Comparison of ENCODE assay signal across 8 mouse cellular contexts in the genomic region with DNA sequence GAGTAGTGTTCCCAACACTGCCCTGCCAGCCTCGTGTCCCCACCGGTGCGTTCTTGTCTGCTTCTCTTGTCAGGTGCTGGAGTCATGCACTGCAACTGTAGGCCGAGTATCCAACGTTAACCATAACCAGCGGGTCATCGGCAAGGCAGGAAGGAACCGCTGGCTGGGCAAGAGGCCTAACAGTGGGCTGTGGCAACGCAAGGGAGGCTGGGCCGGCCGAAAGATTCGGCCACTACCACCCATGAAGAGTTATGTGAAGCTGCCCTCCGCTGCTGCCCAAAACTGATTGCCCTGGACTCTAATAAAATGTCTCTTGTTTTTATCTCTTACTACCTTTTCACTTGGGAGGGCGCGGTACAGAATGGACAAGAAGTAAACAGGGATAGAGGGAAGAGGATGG. TPM values are rescaled to one million over a fixed set of nuclear protein-coding genes. Genes with fewer than 3 reads are reported as not detected.
A peak's percentile ranks its signal among the peaks of the same experiment; 100 is the strongest.
DNase-seq lines count a peak whose midpoint lies in the region; ATAC-seq and TF ChIP-seq lines count a peak whose summit lies in the region.

No protein-coding gene starts in this region.

- no peak for ATAC-seq in hindbrain, embryonic 12.5 days (ENCODE audit: low FRiP score)
- no peak for ATAC-seq in midbrain, embryonic 11.5 days (ENCODE audit: low FRiP score)

- H3K27ac ChIP-seq in kidney, adult 2 months (ENCODE audit: insufficient read depth, low read depth, low read length): peak overlapping the region; percentile 72
- peak overlapping the region; percentile 54 for H3K27ac ChIP-seq in bone marrow macrophage, adult 2 months (ENCODE audit: insufficient read depth, low read depth, low read length)
- H3K27ac ChIP-seq in hindbrain, embryonic 12.5 days: peak overlapping the region; percentile 94
- H3K27ac ChIP-seq in midbrain, embryonic 11.5 days (ENCODE audit: low read depth, low read length): peak overlapping the region; percentile 84

- no peak for TF ChIP-seq CTCF in kidney, adult 2 months (conservative IDR thresholded peaks at IDR 0.05; ENCODE audit: insufficient read depth, insufficient read length, low read depth, low read length)
- no peak for TF ChIP-seq CTCF in bone marrow macrophage, adult 2 months (IDR thresholded peaks at IDR 0.05; ENCODE audit: low read depth, low read length)

- H3K9ac ChIP-seq in hindbrain, embryonic 12.5 days: peak overlapping the region; percentile 91
- H3K9ac ChIP-seq in midbrain, embryonic 11.5 days (ENCODE audit: low read length): peak overlapping the region; percentile 92

- H3K4me3 ChIP-seq in kidney, adult 2 months (ENCODE audit: insufficient read depth, low read depth, low read length): peak overlapping the region; percentile 42
- peak overlapping the region; percentile 71 for H3K4me3 ChIP-seq in bone marrow macrophage, adult 2 months (ENCODE audit: insufficient read depth, low read length)
- peak overlapping the region; percentile 67 for H3K4me3 ChIP-seq in hindbrain, embryonic 12.5 days
- H3K4me3 ChIP-seq in midbrain, embryonic 11.5 days (ENCODE audit: low read depth, low read length): peak overlapping the region; percentile 71

- H3K9me3 ChIP-seq in hindbrain, embryonic 12.5 days (replicated peaks): no peaks in the 10 kb centered on the region
- no peaks in the 10 kb centered on the region for H3K9me3 ChIP-seq in midbrain, embryonic 11.5 days (ENCODE audit: control insufficient read depth, low read length)

- no peak for DNase-seq in kidney, adult 2 months
- DNase-seq in kidney, adult 18-20 months: no peak
- DNase-seq in midbrain, embryonic 11.5 days (ENCODE audit: low spot score, missing footprints): no peak
- no peak for DNase-seq in ovary, postnatal 36 days (ENCODE audit: low spot score)
- DNase-seq in adrenal gland, adult 2 months: no peak
- no peak for DNase-seq in layer of hippocampus, adult 11-12 months (ENCODE audit: low spot score)

- no peak for TF ChIP-seq POLR2A in kidney, adult 2 months (IDR thresholded peaks at IDR 0.05; ENCODE audit: low read depth, low read length)
- no peak for TF ChIP-seq POLR2A in bone marrow macrophage, adult 2 months (IDR thresholded peaks at IDR 0.05; ENCODE audit: borderline replicate concordance, low read depth, low read length)

- H3K27me3 ChIP-seq in kidney, adult 2 months (replicated peaks; ENCODE audit: control insufficient read depth, insufficient read depth, low read length): no peaks in the 10 kb centered on the region
- H3K27me3 ChIP-seq in hindbrain, embryonic 12.5 days: no peaks in the 10 kb centered on the region
- H3K27me3 ChIP-seq in midbrain, embryonic 11.5 days (ENCODE audit: control insufficient read depth, insufficient read depth, low read length): no peaks in the 10 kb centered on the region

- peak overlapping the region; percentile 65 for H3K4me2 ChIP-seq in hindbrain, embryonic 12.5 days (replicated peaks)
- H3K4me2 ChIP-seq in midbrain, embryonic 11.5 days: peak overlapping the region; percentile 85

- H3K4me1 ChIP-seq in kidney, adult 2 months (ENCODE audit: control insufficient read depth, insufficient read depth, low read length): peaks cover 2% of the 10 kb centered on the region
- H3K4me1 ChIP-seq in bone marrow macrophage, adult 2 months (ENCODE audit: control insufficient read depth, insufficient read depth, low read length): peaks cover 10% of the 10 kb centered on the region
- H3K4me1 ChIP-seq in hindbrain, embryonic 12.5 days: peaks cover 44% of the 10 kb centered on the region
- peaks cover 30% of the 10 kb centered on the region for H3K4me1 ChIP-seq in midbrain, embryonic 11.5 days (ENCODE audit: control insufficient read depth, insufficient read depth, low read length)

- WGBS in kidney, adult 2 months: 15% methylated on average over 15 of the region's 15 CpGs
- WGBS in hindbrain, embryonic 12.5 days: 37% methylated on average over 15 of the region's 15 CpGs
- 39% methylated on average over 15 of the region's 15 CpGs for WGBS in midbrain, embryonic 11.5 days

- no peaks in the 10 kb centered on the region for H3K36me3 ChIP-seq in kidney, adult 2 months (ENCODE audit: control insufficient read depth, insufficient read depth, low read length)
- peaks cover 25% of the 10 kb centered on the region for H3K36me3 ChIP-seq in hindbrain, embryonic 12.5 days
- H3K36me3 ChIP-seq in midbrain, embryonic 11.5 days (ENCODE audit: control insufficient read depth, insufficient read depth, low read length): peaks cover 6% of the 10 kb centered on the region

RNA-seq across cellular contexts. Expression of a gene that starts 0.3 kb away (rescaled TPM):
- polyA plus RNA-seq in kidney, adult 2 months (2012; rRNA removed): 30.2 and 34.0 TPM in 2 replicates
- polyA plus RNA-seq in bone marrow macrophage, adult 2 months (2012; ENCODE audit: insufficient read depth, insufficient read length, missing spikeins): 14.5 and 15.4 TPM in 2 replicates
- polyA plus RNA-seq in hindbrain, embryonic 12.5 days (2016; fragmentation: Nextera tagmentation; extraction: Ambion mirVana): 52.1 and 53.0 TPM in 2 replicates
- polyA plus RNA-seq in midbrain, embryonic 11.5 days (2014; fragmentation: Nextera tagmentation; extraction: Ambion mirVana): 26.2 and 26.8 TPM in 2 replicates
- total RNA-seq in adrenal gland, adult 2 months (2021): 10 to 100 TPM; 28.6 to 36.3 TPM
- polyA plus RNA-seq in adrenal gland, adult 2 months (2012; rRNA removed): 52.6 and 53.3 TPM in 2 replicates

RNA-seq across cellular contexts. Expression of a gene that starts 3.8 kb away (rescaled TPM):
- polyA plus RNA-seq in kidney, adult 2 months (2012; rRNA removed): 116 and 134 TPM in 2 replicates
- polyA plus RNA-seq in bone marrow macrophage, adult 2 months (2012; ENCODE audit: insufficient read depth, insufficient read length, missing spikeins): 38.2 and 39.9 TPM in 2 replicates
- 79.7 and 88.2 TPM in 2 replicates for polyA plus RNA-seq in hindbrain, embryonic 12.5 days (2016; fragmentation: Nextera tagmentation; extraction: Ambion mirVana)
- 97.8 and 100 TPM in 2 replicates for polyA plus RNA-seq in midbrain, embryonic 11.5 days (2014; fragmentation: Nextera tagmentation; extraction: Ambion mirVana)
- 100 to 1,000 TPM in 1 of 2 experiments, 10 to 100 TPM in 1; 82.9 to 113 TPM for total RNA-seq in adrenal gland, adult 2 months (2021)
- polyA plus RNA-seq in adrenal gland, adult 2 months (2012; rRNA removed): 343 and 456 TPM in 2 replicates

RNA-seq across cellular contexts. Expression of a gene that starts 4.0 kb away (rescaled TPM):
- polyA plus RNA-seq in kidney, adult 2 months (2012; rRNA removed): 60.7 and 62.8 TPM in 2 replicates
- 45.3 and 48.8 TPM in 2 replicates for polyA plus RNA-seq in bone marrow macrophage, adult 2 months (2012; ENCODE audit: insufficient read depth, insufficient read length, missing spikeins)
- polyA plus RNA-seq in hindbrain, embryonic 12.5 days (2016; fragmentation: Nextera tagmentation; extraction: Ambion mirVana): 37.8 and 40.0 TPM in 2 replicates
- 26.6 and 29.8 TPM in 2 replicates for polyA plus RNA-seq in midbrain, embryonic 11.5 days (2014; fragmentation: Nextera tagmentation; extraction: Ambion mirVana)
- total RNA-seq in adrenal gland, adult 2 months (2021): 10 to 100 TPM; 40.9 to 43.1 TPM
- polyA plus RNA-seq in adrenal gland, adult 2 months (2012; rRNA removed): 25.7 and 29.7 TPM in 2 replicates

RNA-seq across cellular contexts. Expression of a gene that starts 20.5 kb away (rescaled TPM):
- 8.1 and 9.4 TPM in 2 replicates for polyA plus RNA-seq in kidney, adult 2 months (2012; rRNA removed)
- 0.43 and 0.56 TPM in 2 replicates for polyA plus RNA-seq in bone marrow macrophage, adult 2 months (2012; ENCODE audit: insufficient read depth, insufficient read length, missing spikeins)
- polyA plus RNA-seq in hindbrain, embryonic 12.5 days (2016; fragmentation: Nextera tagmentation; extraction: Ambion mirVana): 80.9 and 81.9 TPM in 2 replicates
- 16.7 and 19.5 TPM in 2 replicates for polyA plus RNA-seq in midbrain, embryonic 11.5 days (2014; fragmentation: Nextera tagmentation; extraction: Ambion mirVana)
- total RNA-seq in adrenal gland, adult 2 months (2021): 1 to 10 TPM; 4.6 to 8.0 TPM
- 8.6 and 9.2 TPM in 2 replicates for polyA plus RNA-seq in adrenal gland, adult 2 months (2012; rRNA removed)

RNA-seq across cellular contexts. Expression of a gene that starts 24.3 kb away (rescaled TPM):
- polyA plus RNA-seq in kidney, adult 2 months (2012; rRNA removed): 37.1 and 41.1 TPM in 2 replicates
- polyA plus RNA-seq in bone marrow macrophage, adult 2 months (2012; ENCODE audit: insufficient read depth, insufficient read length, missing spikeins): 25.8 and 27.7 TPM in 2 replicates
- 54.2 and 61.8 TPM in 2 replicates for polyA plus RNA-seq in hindbrain, embryonic 12.5 days (2016; fragmentation: Nextera tagmentation; extraction: Ambion mirVana)
- 53.4 and 60.0 TPM in 2 replicates for polyA plus RNA-seq in midbrain, embryonic 11.5 days (2014; fragmentation: Nextera tagmentation; extraction: Ambion mirVana)
- 10 to 100 TPM; 24.2 to 28.5 TPM for total RNA-seq in adrenal gland, adult 2 months (2021)
- 21.7 and 23.8 TPM in 2 replicates for polyA plus RNA-seq in adrenal gland, adult 2 months (2012; rRNA removed)
